Mouse (Mus musculus) brain, adult 2 months (tissue): ENCODE measurements around the gene Pgam5.

Source experiments
- DNase-seq: peaks from one replicate; pipeline ENCODE4 v3.0.0; 2011; ENCODE audit warnings: low read depth, low spot score

The Pgam5 gene

DNA sequence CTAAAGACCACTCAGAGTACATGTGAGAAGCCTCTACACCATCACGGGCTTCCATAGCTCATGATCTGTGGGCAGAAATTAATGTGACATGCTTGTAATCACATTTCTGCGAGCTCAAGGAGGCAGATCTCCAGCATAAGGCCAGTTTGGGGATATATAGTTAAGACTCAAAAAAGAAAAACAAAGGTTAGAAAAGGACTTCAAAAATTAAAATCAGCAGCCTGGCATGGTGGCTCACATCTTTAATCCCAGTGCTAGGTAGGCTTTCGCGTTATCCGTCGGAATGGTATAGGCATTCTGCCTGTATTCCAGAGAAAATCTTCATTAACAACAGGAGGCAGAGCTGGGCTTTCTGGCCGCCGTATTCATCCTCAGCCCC lies 39.3 kb downstream of the Pgam5 start:
- DNase-seq = no peak

DNA sequence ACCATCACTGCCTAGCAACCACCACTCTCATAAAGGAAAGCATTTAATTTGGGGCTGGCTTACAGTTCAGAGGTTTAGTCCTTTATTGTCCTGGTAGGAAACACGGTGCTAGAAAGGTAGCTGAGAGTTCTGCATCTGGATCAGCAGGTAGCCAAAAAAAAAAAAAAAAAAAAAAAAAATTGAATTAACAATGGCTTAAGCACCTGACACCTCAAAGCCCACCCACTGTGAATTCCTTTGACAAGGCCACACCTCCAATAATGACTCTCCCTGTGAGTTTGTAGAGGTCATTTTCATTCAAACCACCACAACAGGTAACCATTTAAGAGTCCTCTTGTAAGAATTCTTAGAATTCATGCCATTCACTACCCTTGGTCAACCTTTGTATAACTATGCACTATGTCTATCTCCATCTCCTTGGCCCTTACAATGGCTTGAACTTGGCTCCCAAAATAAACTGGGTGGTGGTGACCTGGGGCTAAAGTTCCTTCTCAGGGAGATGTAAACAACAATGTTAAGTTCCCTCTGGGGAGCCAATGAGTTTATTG lies 42.3 kb downstream of the Pgam5 start:
- DNase-seq = no peak

DNA sequence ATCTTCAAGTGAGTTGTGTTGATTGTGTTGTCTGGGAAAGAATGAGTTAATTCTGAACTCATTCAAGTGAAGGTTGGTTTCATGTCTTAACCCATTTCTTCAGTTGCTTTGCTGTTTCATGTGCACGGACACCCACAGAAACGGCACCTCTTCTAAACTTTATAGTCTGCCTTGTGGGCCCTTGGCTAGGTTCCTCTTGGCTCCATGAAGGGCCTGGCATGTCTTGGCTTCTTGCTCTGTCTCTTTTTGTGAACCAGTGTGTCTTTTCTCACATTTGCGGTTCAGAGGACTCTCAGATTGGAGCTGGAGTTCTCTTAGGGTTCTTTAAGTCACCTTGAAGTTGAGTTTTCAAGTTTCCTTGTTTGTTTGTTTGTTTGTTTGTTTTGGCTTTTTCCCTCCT lies 44.7 kb downstream of the Pgam5 start:
- DNase-seq = no peak

DNA sequence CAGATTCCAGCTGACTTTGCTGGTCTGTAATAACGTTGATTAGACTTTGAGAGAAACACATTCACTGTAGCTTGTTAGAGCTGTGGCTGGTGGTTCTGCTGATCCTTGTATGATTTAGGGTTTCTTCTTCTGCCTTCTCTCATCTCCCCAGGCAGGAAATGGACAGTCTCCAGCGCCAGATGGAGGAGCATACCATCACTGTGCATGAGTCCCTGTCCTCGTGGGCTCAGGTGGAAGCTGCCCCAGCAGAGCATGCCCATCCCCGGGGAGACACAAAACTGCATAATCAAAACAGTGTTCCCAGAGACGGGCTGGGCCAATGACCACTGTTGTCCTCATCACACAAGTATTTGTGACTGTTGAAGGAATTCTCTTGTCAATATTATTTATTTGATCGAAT lies 47.0 kb downstream of the Pgam5 start:
- peak; percentile 93 for DNase-seq

DNA sequence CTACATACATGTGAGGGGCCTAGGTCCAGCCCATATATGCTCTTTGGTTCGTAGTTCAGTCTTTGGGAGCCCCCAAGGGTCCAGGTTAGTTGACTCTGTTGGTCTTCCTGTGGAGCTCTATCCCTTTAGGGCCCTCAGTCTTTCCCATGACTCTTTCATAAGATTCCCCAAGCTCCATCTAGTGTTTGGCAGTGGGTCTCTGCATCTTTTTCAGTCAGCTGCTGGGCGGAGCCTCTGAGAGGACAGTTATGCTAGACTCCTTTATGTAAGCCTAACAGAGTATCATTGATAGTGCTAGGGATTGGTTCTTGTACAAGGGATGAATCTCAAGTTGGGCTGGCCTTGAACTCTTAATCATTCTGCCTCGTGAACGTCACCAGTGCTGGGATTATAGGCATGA lies 49.4 kb downstream of the Pgam5 start:
- DNase-seq = peak; percentile 23

DNA sequence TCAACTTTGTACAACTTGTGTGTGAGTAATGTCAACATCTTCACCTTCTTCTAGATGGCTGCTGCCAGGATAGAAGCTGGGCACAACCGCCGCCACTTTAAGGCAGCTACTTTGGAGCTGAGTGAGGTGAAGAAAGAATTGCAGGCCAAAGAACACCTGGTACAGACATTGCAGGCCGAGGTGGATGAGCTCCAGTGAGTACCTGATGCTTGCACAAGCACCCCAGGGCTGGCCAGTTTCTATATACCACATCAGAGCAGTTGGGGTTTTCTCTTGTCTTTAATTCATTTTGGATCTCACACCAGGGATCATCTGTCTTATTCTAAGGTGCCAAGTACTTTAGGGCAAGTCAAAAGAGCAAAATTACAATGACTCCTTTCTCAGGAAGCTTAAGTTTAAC lies 52.9 kb downstream of the Pgam5 start:
- DNase-seq = no peak

DNA sequence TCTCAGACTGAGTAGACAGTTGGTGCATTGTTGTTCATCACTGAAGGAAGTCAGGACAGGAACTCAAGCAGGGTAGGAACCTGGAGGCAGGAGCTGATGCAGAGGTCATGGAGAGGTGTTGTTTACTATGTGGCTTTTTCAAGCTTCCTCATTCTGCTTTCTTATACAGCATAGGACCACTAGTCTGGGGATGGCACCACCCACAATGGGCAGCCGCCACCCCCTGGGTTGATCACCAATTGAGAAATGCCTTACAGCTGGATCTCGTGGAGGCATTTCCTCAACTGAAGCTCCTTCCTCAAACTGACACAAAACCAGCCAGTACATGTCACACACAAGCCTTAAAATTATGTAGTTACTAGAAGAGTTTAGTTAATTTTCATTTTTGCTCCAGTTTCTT lies 58.4 kb downstream of the Pgam5 start:
- no peak for DNase-seq
